Mouse (Mus musculus) cerebellum, adult 2 months (tissue): ENCODE results near the gene Tmc3.

Experiments
- CTCF ChIP-seq: fragments of 200-500 bp; IDR thresholded peaks from 2 replicates; pipeline ENCODE4 v1.5.1; 2011; ENCODE audit warnings: low read depth, mild to moderate bottlenecking, control low read depth, low read length, moderate library complexity, borderline replicate concordance; ENCODE audit not compliant: insufficient read depth
- POLR2A ChIP-seq: fragments of 200-500 bp; IDR thresholded peaks from 2 replicates; pipeline ENCODE4 v1.6.1; 2011; ENCODE audit warnings: low read length, control low read depth, borderline replicate concordance; ENCODE audit not compliant: insufficient read depth

DNA sequence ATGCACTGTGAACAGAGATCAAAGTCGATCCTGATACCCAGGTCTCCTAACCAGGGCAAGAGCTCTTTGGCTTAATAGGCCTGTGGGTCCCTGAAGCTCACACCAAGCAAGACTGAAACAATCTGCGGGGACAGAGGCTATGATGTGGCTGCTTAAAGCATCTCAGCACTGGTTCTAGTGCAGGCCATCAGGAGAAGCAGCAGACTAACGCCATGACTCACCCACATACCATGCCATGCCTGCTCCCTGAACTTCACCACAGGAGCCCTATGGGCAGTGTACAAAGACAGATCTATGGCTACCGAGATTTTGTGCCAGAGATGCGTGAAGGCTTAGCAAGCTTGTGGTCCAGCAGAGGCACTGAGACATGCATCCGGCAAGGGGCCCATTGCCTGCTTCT lies 86.8 kb downstream of the Tmc3 start:
- no peak for TF ChIP-seq CTCF
- TF ChIP-seq POLR2A = no peak
